Mouse (Mus musculus) ES-Bruce4 (cell line): ENCODE measurements at regions not wholly inside any gene's neighbourhood (a gene's known extent, or its start where the extent isn't known, plus 50 kb on each side); places are given as distances from the start of the nearest gene placed in this dataset.

Experiments
- CTCF ChIP-seq: IDR thresholded peaks from one replicate; pipeline ENCODE4 v1.8.1; 2011; ENCODE audit warnings: low read depth, low read length
- POLR2A ChIP-seq: IDR thresholded peaks from one replicate; pipeline ENCODE4 v1.8.1; 2011; ENCODE audit warnings: low read length; ENCODE audit not compliant: insufficient read depth

DNA sequence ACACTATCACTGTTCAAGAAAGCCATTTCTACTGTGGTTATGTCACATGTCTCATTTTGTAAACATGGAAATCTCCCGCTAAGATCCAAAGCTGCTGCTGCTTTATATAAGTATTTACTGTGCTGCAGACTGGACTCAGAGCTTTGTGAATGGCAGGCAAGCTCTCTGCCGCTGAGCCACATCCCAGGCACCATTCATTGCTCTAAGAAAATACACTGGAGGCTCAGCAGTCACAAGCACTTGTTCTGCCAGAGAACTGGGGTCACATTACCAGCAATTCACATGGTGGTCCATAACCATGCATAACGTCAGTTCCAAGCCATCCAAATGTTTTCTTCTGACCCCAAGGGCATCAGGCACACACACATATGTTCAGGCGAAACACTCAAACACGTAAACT lies 268.2 kb downstream of the Zfp704 start:
- TF ChIP-seq CTCF: no peak
- no peak for TF ChIP-seq POLR2A
